In genomic region chr19:53588968-53589367, GRCm38 (mm10) we compare ENCODE assay signal across 8 mouse cellular contexts. TPM values are rescaled to one million over a fixed set of nuclear protein-coding genes. Genes with fewer than 3 reads are reported as not detected.
DNase-seq lines count a peak whose midpoint lies in the region; ATAC-seq and TF ChIP-seq lines count a peak whose summit lies in the region.
"Not testable (repeated sequence)": the region's sequence is repeated elsewhere in the genome, so short reads cannot be mapped to it uniquely, and the experiment has no call there.

Gene Nutf2-ps1 (minus strand): TSS chr19:53589068.

- intact Hi-C loops in gastrocnemius, adult 2 months (cut with DNase I); left cerebral cortex, postnatal 4 days (cut with DNase I): not testable (repeated sequence)

- TF ChIP-seq CTCF in ES-Bruce4 (IDR thresholded peaks at IDR 0.05; ENCODE audit: low read depth, low read length); cortical plate, adult 2 months (IDR thresholded peaks at IDR 0.05; ENCODE audit: extremely low read depth, insufficient read depth, low read length); gastrocnemius, adult 2 months (IDR thresholded peaks at IDR 0.05); heart, postnatal 0 days (IDR thresholded peaks at IDR 0.05; ENCODE audit: low read depth); kidney, adult 2 months (conservative IDR thresholded peaks at IDR 0.05; ENCODE audit: insufficient read depth, insufficient read length, low read depth, low read length); small intestine, adult 2 months (IDR thresholded peaks at IDR 0.05; ENCODE audit: extremely low read depth, insufficient read length, insufficient replicate concordance, low read depth, low read length): not testable (repeated sequence)

- not testable (repeated sequence) for DNase-seq in gastrocnemius, adult 2 months; heart, postnatal 0 days (ENCODE audit: low spot score); kidney, adult 2 months; left cerebral cortex, postnatal 4 days

- H3K9me3 ChIP-seq in ES-Bruce4 (replicated peaks; ENCODE audit: control insufficient read depth, insufficient read depth, low read length, poor library complexity, severe bottlenecking): peaks cover 18% of the 10 kb centered on the region
- H3K9me3 ChIP-seq in heart, postnatal 0 days (replicated peaks; ENCODE audit: control insufficient read depth, low read length): peaks cover 14% of the 10 kb centered on the region

- 98% methylated on average over 7 of the region's 7 CpGs for WGBS in heart, postnatal 0 days
- WGBS in kidney, adult 2 months: 96% methylated on average over 7 of the region's 7 CpGs
- WGBS in small intestine, adult 2 months: 97% methylated on average over 7 of the region's 7 CpGs

- not testable (repeated sequence) for H3K4me3 ChIP-seq in ES-Bruce4 (ENCODE audit: low read depth, low read length); cortical plate, adult 2 months (ENCODE audit: insufficient read depth, low read length); gastrocnemius, adult 2 months; heart, postnatal 0 days (ENCODE audit: low read depth, low read length); kidney, adult 2 months (ENCODE audit: insufficient read depth, low read depth, low read length); small intestine, adult 2 months (ENCODE audit: low read depth, low read length)

- H3K9ac ChIP-seq in ES-Bruce4 (ENCODE audit: low read depth, poor library complexity, severe bottlenecking); heart, postnatal 0 days (replicated peaks; ENCODE audit: low read depth, low read length): not testable (repeated sequence)

- not testable (repeated sequence) for TF ChIP-seq EP300 in ES-Bruce4 (IDR thresholded peaks at IDR 0.05; ENCODE audit: insufficient read depth, low read depth, low read length); heart, postnatal 0 days (IDR thresholded peaks at IDR 0.05; ENCODE audit: low read depth)

- TF ChIP-seq POLR2A in ES-Bruce4 (IDR thresholded peaks at IDR 0.05; ENCODE audit: insufficient read depth, low read length); cortical plate, adult 2 months (IDR thresholded peaks at IDR 0.05; ENCODE audit: extremely low read depth, insufficient read depth, low read length); kidney, adult 2 months (IDR thresholded peaks at IDR 0.05; ENCODE audit: low read depth, low read length); small intestine, adult 2 months (IDR thresholded peaks at IDR 0.05; ENCODE audit: low read depth, low read length): not testable (repeated sequence)

- not testable (repeated sequence) for H3K27me3 ChIP-seq in ES-Bruce4 (ENCODE audit: control insufficient read depth, insufficient read depth, low read length, poor library complexity, severe bottlenecking); heart, postnatal 0 days (ENCODE audit: control insufficient read depth, insufficient read depth, low read length); kidney, adult 2 months (replicated peaks; ENCODE audit: control insufficient read depth, insufficient read depth, low read length); small intestine, adult 2 months (ENCODE audit: control insufficient read depth, insufficient read depth, low read length)

- not testable (repeated sequence) for H3K27ac ChIP-seq in ES-Bruce4 (ENCODE audit: insufficient read depth, low read length); cortical plate, adult 2 months (ENCODE audit: insufficient read depth, low read length); gastrocnemius, adult 2 months; heart, postnatal 0 days (ENCODE audit: low read depth); kidney, adult 2 months (ENCODE audit: insufficient read depth, low read depth, low read length); small intestine, adult 2 months (ENCODE audit: insufficient read depth, low read depth, low read length)

- not testable (repeated sequence) for H3K36me3 ChIP-seq in ES-Bruce4 (ENCODE audit: control insufficient read depth, insufficient read depth, low read length, poor library complexity, severe bottlenecking); heart, postnatal 0 days (replicated peaks; ENCODE audit: control insufficient read depth, insufficient read depth, low read length); kidney, adult 2 months (ENCODE audit: control insufficient read depth, insufficient read depth, low read length); small intestine, adult 2 months (ENCODE audit: control insufficient read depth, insufficient read depth, low read length)

- H3K4me2 ChIP-seq in heart, postnatal 0 days (ENCODE audit: low read depth, low read length): not testable (repeated sequence)

- H3K4me1 ChIP-seq in ES-Bruce4 (ENCODE audit: control insufficient read depth, insufficient read depth, low read length); cortical plate, adult 2 months (ENCODE audit: control insufficient read depth, insufficient read depth, low read length); heart, postnatal 0 days (ENCODE audit: control insufficient read depth, insufficient read depth); kidney, adult 2 months (ENCODE audit: control insufficient read depth, insufficient read depth, low read length); small intestine, adult 2 months (ENCODE audit: control insufficient read depth, insufficient read depth, insufficient read length, low read length): not testable (repeated sequence)

- ATAC-seq in heart, postnatal 0 days (ENCODE audit: insufficient read depth, low read depth); megakaryocyte, adult 5-6 weeks (ENCODE audit: poor library complexity, severe bottlenecking): not testable (repeated sequence)

RNA-seq across cellular contexts. Expression of gene Nutf2-ps1, which starts in this region (rescaled TPM):
- polyA plus RNA-seq in ES-Bruce4 (2011; ENCODE audit: insufficient read depth, insufficient read length, low read depth, missing spikeins): 418 and 422 TPM in 2 replicates
- polyA plus RNA-seq in cortical plate, adult 2 months (2012; rRNA removed): 24.4 and 26.5 TPM in 2 replicates
- total RNA-seq in gastrocnemius, adult 2 months (2021): 10 to 100 TPM; 67.8 to 83.3 TPM
- total RNA-seq in heart, postnatal 0 days (2014; rRNA removed; ENCODE audit: low replicate concordance): 120 and 143 TPM in 2 replicates
- polyA plus RNA-seq in heart, postnatal 0 days (2015; fragmentation: Nextera tagmentation; extraction: Ambion mirVana): 209 and 216 TPM in 2 replicates
- 96.4 and 112 TPM in 2 replicates for polyA plus RNA-seq in kidney, adult 2 months (2012; rRNA removed)
- 10 to 100 TPM; 67.0 to 78.7 TPM for total RNA-seq in left cerebral cortex, postnatal 4 days (2021)
- 36.9 and 38.7 TPM in 2 replicates for total RNA-seq in megakaryocyte, adult 5-6 weeks (2015)
- 46.3 and 61.1 TPM in 2 replicates for total RNA-seq in megakaryocyte, adult 5-6 weeks (2017)
- polyA plus RNA-seq in small intestine, adult 2 months (2012; rRNA removed): 36.8 and 48.9 TPM in 2 replicates
